Mouse (Mus musculus) G1E (cell line): Measurements from ENCODE around the gene Fkrp. TPM values are rescaled to one million over a fixed set of nuclear protein-coding genes. Genes with fewer than 3 reads are reported as not detected.

Source experiments
- ATAC-seq: 2 replicates; pipeline ENCODE4 v1.8.0; 2016; ENCODE audit warnings: mild to moderate bottlenecking; ENCODE audit not compliant: insufficient number of reproducible peaks, poor library complexity, low FRiP score, severe bottlenecking; ENCODE audit errors: extremely low read depth
- DNase-seq: peaks from one replicate; pipeline ENCODE4 v3.0.0; 2012; ENCODE audit warnings: low spot score
- H3K27me3 ChIP-seq: 2 replicates; pipeline ENCODE4 v1.6.1; 2012; ENCODE audit warnings: mild to moderate bottlenecking, low read length, inconsistent platforms; ENCODE audit not compliant: insufficient read depth
- H3K36me3 ChIP-seq: replicated peaks from 2 replicates; pipeline ENCODE3; 2012; ENCODE audit warnings: mild to moderate bottlenecking, inconsistent platforms
- H3K4me1 ChIP-seq: 2 replicates; pipeline ENCODE4 v1.6.1; 2012; ENCODE audit warnings: low read depth, low read length, inconsistent platforms, mixed read lengths; ENCODE audit not compliant: insufficient read depth
- H3K4me3 ChIP-seq: 2 replicates; pipeline ENCODE4 v1.5.1; 2012; ENCODE audit warnings: low read depth, mild to moderate bottlenecking, inconsistent platforms, low read length, moderate library complexity, mixed read lengths
- H3K9me3 ChIP-seq: replicated peaks from 2 replicates; pipeline ENCODE4 v1.6.1; 2012; ENCODE audit warnings: inconsistent platforms
- CTCF ChIP-seq: IDR thresholded peaks from 2 replicates; pipeline ENCODE4 v1.5.1; 2012; ENCODE audit warnings: low read depth, low read length, inconsistent platforms, mixed read lengths
- GATA1 ChIP-seq: IDR thresholded peaks from 2 replicates; pipeline ENCODE4 v1.6.1; 2012; ENCODE audit warnings: borderline replicate concordance, low read length, inconsistent platforms, mixed read lengths
- GATA2 ChIP-seq: IDR thresholded peaks from 2 replicates; pipeline ENCODE4 v1.6.1; 2012; ENCODE audit warnings: low read depth, low read length, inconsistent platforms, borderline replicate concordance
- POLR2AphosphoS5 ChIP-seq: IDR thresholded peaks from 2 replicates; pipeline ENCODE4 v1.6.1; 2012; ENCODE audit warnings: low read depth, low read length, inconsistent platforms; ENCODE audit not compliant: insufficient replicate concordance
- TAL1 ChIP-seq: conservative IDR thresholded peaks from 2 replicates; pipeline ENCODE4 v1.6.1; 2012; ENCODE audit warnings: low read depth, low read length, inconsistent platforms, mixed read lengths
- polyA plus RNA-seq: library from polyadenylated mRNA; stranded (reverse); fragments of >175 nt; gene quantifications from 2 replicates; pipeline ENCODE4 v1.2.3, GENCODE M21; 2012
- total RNA-seq, 2 experiments: library from RNA; stranded (forward) in 1 of 2; stranded (reverse) in 1 of 2; fragments of 200-1000 nt in 1 of 2; fragments of >200 nt in 1 of 2; fragmentation: Nextera tagmentation in 1 of 2; gene quantifications; 2 replicates each; pipeline ENCODE4 v1.2.3; 2014 to 2017

The Fkrp gene
- total RNA-seq (2014; fragmentation: Nextera tagmentation) = 12.3 and 18.0 TPM in 2 replicates
- total RNA-seq (2017) = 10.5 and 11.3 TPM in 2 replicates
- polyA plus RNA-seq = 30.6 and 32.9 TPM in 2 replicates

DNA sequence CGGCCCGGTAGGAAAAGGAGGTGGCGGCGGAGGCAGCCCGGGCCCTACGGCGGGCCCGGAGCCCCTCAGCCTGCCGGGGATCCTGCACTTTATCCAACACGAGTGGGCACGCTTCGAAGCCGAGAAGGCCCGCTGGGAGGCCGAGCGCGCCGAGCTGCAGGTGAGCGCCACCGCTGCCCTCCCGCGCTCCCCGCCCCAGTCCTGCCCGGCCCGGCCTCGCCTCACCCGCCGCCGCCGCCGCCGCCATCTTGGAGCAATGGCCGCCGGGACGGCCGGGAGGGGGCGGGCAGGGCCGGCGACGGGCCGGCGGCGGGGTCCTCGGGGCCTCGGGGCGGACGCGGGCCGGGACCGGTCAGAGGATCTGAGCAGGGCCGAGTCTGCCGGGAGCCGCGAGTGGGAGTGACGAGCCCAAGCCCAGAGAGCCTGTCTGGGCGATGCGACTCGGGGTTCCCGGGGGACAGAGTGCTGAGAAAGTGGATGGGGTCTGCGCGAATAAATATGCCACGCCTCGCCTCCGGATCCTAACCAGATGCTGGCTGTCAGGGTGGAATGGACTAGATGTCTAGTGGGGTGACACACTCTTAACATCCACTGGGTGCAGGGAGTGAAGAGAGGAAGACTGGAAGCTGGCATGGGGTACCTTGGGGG lies at the start of gene Fkrp:
Gene Fkrp, minus strand, starts transcription at position 258 of the 648 bp plus-strand sequence.
- ATAC-seq = no peak
- Histone ChIP-seq H3K4me3 (peak within 1 kb of the TSS; percentile 80), H3K27me3 (no peaks in the 10 kb centered on the region), H3K4me1 (peaks cover 63% of the 10 kb centered on the region), H3K36me3 (peaks cover 73% of the 10 kb centered on the region), H3K9me3 (no peaks in the 10 kb centered on the region)
- TF ChIP-seq POLR2AphosphoS5 (no peak), GATA1 (no peak), GATA2 (no peak), TAL1 (no peak), CTCF (no peak)
- peak; percentile 66 for DNase-seq

DNA sequence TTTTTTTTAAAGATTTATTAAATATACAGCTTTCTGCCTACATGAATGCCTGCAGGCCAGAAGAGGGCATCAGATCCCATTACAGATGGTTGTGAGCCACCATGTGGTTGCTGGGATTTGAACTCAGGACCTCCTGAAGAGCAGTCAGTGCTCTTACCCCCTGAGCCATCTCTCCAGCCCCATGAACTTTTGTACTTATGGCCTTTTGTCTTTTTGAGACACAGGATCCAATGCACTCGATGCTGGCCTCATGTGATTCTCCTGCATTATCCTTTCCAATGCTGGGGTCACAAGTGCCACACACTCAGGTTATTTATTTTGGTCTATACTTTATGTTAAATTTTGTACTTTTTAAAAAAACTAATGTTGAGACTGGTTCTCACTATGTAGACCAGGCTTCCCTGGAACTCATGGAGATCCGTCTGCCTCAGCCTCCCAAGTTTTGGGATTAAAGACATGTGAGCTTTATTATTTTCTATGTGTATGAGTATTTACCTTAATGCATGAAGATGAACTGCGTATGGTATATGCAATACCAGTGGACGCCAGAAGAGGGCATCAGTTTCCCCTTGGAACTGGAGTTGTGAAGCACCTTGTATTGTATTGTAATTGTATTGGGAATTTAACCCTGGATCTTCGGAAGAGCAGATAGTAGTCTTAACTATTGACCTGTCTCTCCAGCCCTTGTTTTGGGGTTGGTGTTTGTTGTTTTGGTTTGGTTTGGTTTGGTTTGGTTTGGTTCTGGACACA lies 43.5 kb upstream of the Fkrp start:
- no peak overlapping the region for H3K4me3 ChIP-seq
- no peak for DNase-seq
- no peaks in the 10 kb centered on the region for H3K27me3 ChIP-seq
- no peak for TF ChIP-seq GATA1
- TF ChIP-seq CTCF = peak; percentile 75
- H3K9me3 ChIP-seq = no peaks in the 10 kb centered on the region
- H3K4me1 ChIP-seq = 0 out of 2 replicates have a peak, but pooled peaks cover 4% of the 10 kb centered on the region
- ATAC-seq = no peak
- peaks cover 69% of the 10 kb centered on the region for H3K36me3 ChIP-seq

DNA sequence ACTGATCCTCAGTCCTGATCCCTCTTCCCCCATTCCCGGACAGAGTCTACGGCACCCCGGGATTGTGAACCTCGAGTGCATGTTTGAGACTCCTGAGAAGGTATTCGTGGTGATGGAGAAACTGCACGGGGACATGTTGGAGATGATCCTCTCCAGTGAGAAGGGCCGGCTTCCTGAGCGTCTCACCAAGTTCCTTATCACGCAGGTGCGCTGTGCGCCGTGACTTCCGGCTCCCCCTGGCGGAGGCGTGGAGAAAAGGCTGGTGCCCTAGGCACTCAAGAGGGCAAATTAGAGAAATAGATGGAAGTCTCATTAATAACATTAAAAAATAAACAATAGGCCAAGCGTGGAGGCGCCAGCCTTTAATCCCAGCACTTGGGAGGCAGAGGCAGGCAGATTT lies 41.8 kb upstream of the Fkrp start:
- no peak for ATAC-seq
- no peak for DNase-seq

DNA sequence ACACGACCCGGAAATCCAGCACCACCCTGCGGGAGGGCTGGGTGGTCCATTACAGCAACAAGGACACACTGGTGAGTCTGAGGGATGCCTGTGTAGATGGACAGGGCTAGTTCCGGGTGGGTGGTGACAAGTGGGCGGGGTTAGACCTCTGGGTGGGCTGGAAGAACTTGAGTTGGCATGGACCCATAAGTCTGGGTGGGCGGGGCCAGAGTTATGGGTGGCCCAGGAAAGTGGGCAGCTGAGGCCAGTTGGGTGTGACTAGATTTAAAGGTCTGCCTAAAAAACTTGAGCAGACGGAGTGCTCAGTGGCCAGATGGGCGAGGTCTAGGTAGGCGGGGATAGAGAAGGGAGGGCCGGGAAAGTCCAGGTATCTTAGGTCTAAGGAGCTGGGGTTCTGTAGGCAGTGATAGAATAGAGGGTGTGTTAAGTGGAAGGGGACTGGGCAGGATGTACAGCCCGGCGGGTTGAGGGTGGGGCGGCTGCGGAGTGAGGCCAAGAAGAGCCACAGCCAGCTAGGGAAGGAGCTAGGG lies 36.8 kb upstream of the Fkrp start:
- Histone ChIP-seq H3K4me3 (no peak overlapping the region), H3K36me3 (peaks cover 84% of the 10 kb centered on the region), H3K9me3 (no peaks in the 10 kb centered on the region), H3K27me3 (no peaks in the 10 kb centered on the region), H3K4me1 (peaks cover 14% of the 10 kb centered on the region)
- DNase-seq (no peak), ATAC-seq (no peak)
- TF ChIP-seq TAL1 (no peak), CTCF (no peak)

More for the DNA sequence above, 41.8 kb upstream of the Fkrp start:
- H3K4me1 ChIP-seq = peaks cover 9% of the 10 kb centered on the region; the same call in 1 of the 2 replicates
- no peaks in the 10 kb centered on the region for H3K9me3 ChIP-seq
- H3K4me3 ChIP-seq = no peak overlapping the region
- no peak for TF ChIP-seq TAL1
- TF ChIP-seq POLR2AphosphoS5 = no peak
- TF ChIP-seq GATA1 = no peak
- TF ChIP-seq CTCF = no peak; the same call in 1 of the 2 replicates
- TF ChIP-seq GATA2 = no peak
- peaks cover 76% of the 10 kb centered on the region for H3K36me3 ChIP-seq
- H3K27me3 ChIP-seq = no peaks in the 10 kb centered on the region

DNA sequence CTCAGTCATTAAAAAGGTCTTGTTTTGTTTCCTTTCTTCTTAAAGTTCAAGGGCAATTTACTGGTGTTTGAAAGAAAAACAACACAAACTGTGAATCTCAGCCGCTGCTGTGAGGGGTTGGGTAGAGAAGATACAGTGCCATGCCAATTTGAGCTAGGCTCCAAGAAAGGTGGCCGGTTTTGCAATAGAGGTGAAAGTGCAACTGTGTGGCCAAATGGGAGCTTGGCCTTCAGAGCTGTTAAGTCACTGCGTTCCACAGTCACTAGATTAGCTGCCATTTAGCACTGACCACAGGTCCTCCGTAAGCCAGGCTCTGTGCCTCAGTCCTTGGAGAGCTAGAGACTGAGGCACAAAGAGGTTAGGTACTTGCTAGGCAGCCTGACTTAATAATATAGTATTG lies 35.1 kb upstream of the Fkrp start:
- DNase-seq = no peak
- Histone ChIP-seq H3K36me3 (peaks cover 86% of the 10 kb centered on the region), H3K4me3 (no peak overlapping the region), H3K9me3 (no peaks in the 10 kb centered on the region), H3K4me1 (peaks cover 14% of the 10 kb centered on the region), H3K27me3 (no peaks in the 10 kb centered on the region)
- ATAC-seq = no peak
- TF ChIP-seq TAL1 = no peak

DNA sequence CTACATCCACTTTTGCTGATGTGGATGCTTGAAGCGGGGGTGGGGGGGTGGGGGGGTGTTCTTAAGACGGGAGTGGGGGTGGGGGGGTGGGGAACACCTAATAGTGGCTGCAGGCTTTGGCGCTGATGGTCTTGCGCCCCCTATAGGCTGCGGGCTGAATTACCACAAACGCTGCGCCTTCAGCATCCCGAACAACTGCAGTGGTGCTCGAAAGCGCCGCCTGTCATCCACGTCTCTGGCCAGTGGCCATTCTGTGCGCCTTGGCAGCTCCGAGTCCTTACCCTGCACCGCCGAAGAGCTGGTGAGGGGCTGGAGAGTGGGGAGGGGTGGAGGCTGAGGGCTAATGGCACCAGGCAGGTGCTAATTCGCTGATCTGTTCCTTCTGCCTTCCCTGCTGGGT lies 32.0 kb upstream of the Fkrp start:
- peaks cover 65% of the 10 kb centered on the region for H3K36me3 ChIP-seq
- DNase-seq (no peak), ATAC-seq (no peak)
- no peak overlapping the region for H3K4me3 ChIP-seq
- no peak for TF ChIP-seq GATA1
- TF ChIP-seq TAL1 = no peak
- TF ChIP-seq CTCF = peak; percentile 53; the same call in 1 of the 2 replicates
- H3K9me3 ChIP-seq = no peaks in the 10 kb centered on the region
- peaks cover 33% of the 10 kb centered on the region for H3K4me1 ChIP-seq
- H3K27me3 ChIP-seq = no peaks in the 10 kb centered on the region

DNA sequence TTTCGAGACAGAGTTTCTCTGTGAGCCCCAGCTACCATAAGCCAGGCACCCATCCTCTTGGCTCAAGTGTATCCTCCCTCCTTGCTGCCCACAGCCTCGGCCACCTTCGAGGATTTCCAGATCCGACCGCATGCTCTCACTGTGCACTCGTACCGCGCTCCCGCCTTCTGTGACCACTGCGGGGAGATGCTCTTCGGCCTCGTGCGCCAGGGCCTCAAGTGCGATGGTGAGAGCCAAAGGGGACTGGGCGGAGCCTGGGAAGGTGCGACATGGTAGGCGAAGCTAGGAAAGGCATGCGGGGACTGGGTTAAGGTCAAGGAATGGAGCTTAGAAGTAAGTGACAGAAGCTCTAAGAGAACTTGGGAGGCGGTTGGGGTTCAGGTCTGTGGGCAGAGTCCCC lies 31.0 kb upstream of the Fkrp start:
- no peak overlapping the region for H3K4me3 ChIP-seq
- DNase-seq = no peak
- TF ChIP-seq CTCF = no peak
- TF ChIP-seq GATA2 = no peak
- no peak for TF ChIP-seq TAL1
- no peak for TF ChIP-seq GATA1
- TF ChIP-seq POLR2AphosphoS5 = no peak
- H3K4me1 ChIP-seq = peaks cover 39% of the 10 kb centered on the region
- ATAC-seq = no peak
- H3K36me3 ChIP-seq = peaks cover 58% of the 10 kb centered on the region
- no peaks in the 10 kb centered on the region for H3K27me3 ChIP-seq
- H3K9me3 ChIP-seq = no peaks in the 10 kb centered on the region
